Mouse (Mus musculus) stomach, embryonic 14.5 days (tissue): ENCODE results near the gene Fundc1. TPM values are rescaled to one million over a fixed set of nuclear protein-coding genes. Genes with fewer than 3 reads are reported as not detected.

Experiments
- ATAC-seq: fragments of 200-750 bp; cut with Nextera tagmentation; 2 replicates; pipeline ENCODE4 v1.8.0; 2017; ENCODE audit warnings: low read depth, moderate TSS enrichment; ENCODE audit not compliant: insufficient number of reproducible peaks, insufficient read depth, low FRiP score
- H3K27ac ChIP-seq: fragments of 300-500 bp; sonication (generic); 2 replicates; pipeline ENCODE4 v1.5.1; 2014; ENCODE audit warnings: mild to moderate bottlenecking, low read length, moderate library complexity, mixed read lengths
- H3K27me3 ChIP-seq: fragments of 300-500 bp; sonication (generic); 2 replicates; pipeline ENCODE4 v1.6.1; 2014; ENCODE audit warnings: low read length, control low read depth, mixed read lengths; ENCODE audit not compliant: control insufficient read depth, insufficient read depth
- H3K36me3 ChIP-seq: fragments of 300-500 bp; sonication (generic); 2 replicates; pipeline ENCODE4 v1.6.1; 2014; ENCODE audit warnings: mild to moderate bottlenecking, control low read depth, low read length, moderate library complexity, mixed read lengths; ENCODE audit not compliant: control insufficient read depth, insufficient read depth
- H3K4me1 ChIP-seq: fragments of 300-500 bp; sonication (generic); 2 replicates; pipeline ENCODE4 v1.6.1; 2014; ENCODE audit warnings: low read length, control low read depth, mixed read lengths; ENCODE audit not compliant: control insufficient read depth, insufficient read depth
- H3K4me2 ChIP-seq: fragments of 300-500 bp; sonication (generic); replicated peaks from 2 replicates; pipeline ENCODE4 v1.6.1; 2014; ENCODE audit warnings: low read depth, low read length, control low read depth
- H3K4me3 ChIP-seq: fragments of 300-500 bp; sonication (generic); 2 replicates; pipeline ENCODE4 v1.5.1; 2014; ENCODE audit warnings: low read depth, low read length, control low read depth
- H3K9ac ChIP-seq: fragments of 300-500 bp; sonication (generic); replicated peaks from 2 replicates; pipeline ENCODE4 v1.6.1; 2014; ENCODE audit warnings: low read depth, mild to moderate bottlenecking, control low read depth, low read length, moderate library complexity, mixed read lengths
- H3K9me3 ChIP-seq: fragments of 300-500 bp; sonication (generic); 2 replicates; pipeline ENCODE4 v1.6.1; 2016; ENCODE audit warnings: low read depth, low read length, control low read depth; ENCODE audit not compliant: control insufficient read depth
- WGBS: fragments of 180-500 bp; shearing (Covaris S2); extraction: QIAGEN DNeasy Blood & Tissue Kit; methylation state at CpG from one replicate; pipeline ENCODE4 v1.1.7; 2014; 5-methylcytosine and 5-hydroxymethylcytosine counted together
- polyA plus RNA-seq: library from polyadenylated mRNA; unstranded; fragments of >200 nt; fragmentation: Nextera tagmentation; extraction: Ambion mirVana; gene quantifications from 2 replicates; pipeline ENCODE4 v1.2.1, GENCODE M21; 2014

Gene Fundc1
- 61.6 and 69.8 TPM in 2 replicates for polyA plus RNA-seq

GRCm38 (mm10) chrX:17571621-17572459, at the start of gene Fundc1:
TSS of gene Fundc1 (minus strand) at chrX:17572325.
- H3K4me1 ChIP-seq: no peaks in the 10 kb centered on the region
- 6% methylated on average over 30 of the region's 30 CpGs for WGBS
- peak within 1 kb of the TSS; percentile 34 for H3K4me3 ChIP-seq
- peak within 1 kb of the TSS; percentile 86 for H3K27ac ChIP-seq
- H3K9ac ChIP-seq: peak within 1 kb of the TSS; percentile 15; the same call in 1 of the 2 replicates
- H3K27me3 ChIP-seq: no peaks in the 10 kb centered on the region
- H3K9me3 ChIP-seq: no peaks in the 10 kb centered on the region
- peak; percentile 99 for ATAC-seq
- H3K4me2 ChIP-seq: peak within 1 kb of the TSS; percentile 39
- H3K36me3 ChIP-seq: no peaks in the 10 kb centered on the region

- Histone ChIP-seq H3K27ac (no peak overlapping the region), H3K4me1 (no peaks in the 10 kb centered on the region), H3K4me3 (no peak overlapping the region), H3K36me3 (no peaks in the 10 kb centered on the region), H3K27me3 (no peaks in the 10 kb centered on the region), H3K9me3 (no peaks in the 10 kb centered on the region), H3K4me2 (no peak overlapping the region), H3K9ac (no peak overlapping the region)
- no peak for ATAC-seq
- 63% methylated on average over 1 of the region's 1 CpGs for WGBS
Observed at GRCm38 (mm10) chrX:17611253-17611652, 39.1 kb upstream of the Fundc1 start.

GRCm38 (mm10) chrX:17608763-17609162, 36.6 kb upstream of the Fundc1 start:
- ATAC-seq: no peak
- H3K36me3 ChIP-seq: no peaks in the 10 kb centered on the region
- no peak overlapping the region for H3K9ac ChIP-seq
- WGBS: 63% methylated on average over 1 of the region's 1 CpGs
- no peak overlapping the region for H3K4me3 ChIP-seq
- no peak overlapping the region for H3K4me2 ChIP-seq
- no peaks in the 10 kb centered on the region for H3K27me3 ChIP-seq
- no peak overlapping the region for H3K27ac ChIP-seq
- H3K4me1 ChIP-seq: no peaks in the 10 kb centered on the region
- no peaks in the 10 kb centered on the region for H3K9me3 ChIP-seq

DNA sequence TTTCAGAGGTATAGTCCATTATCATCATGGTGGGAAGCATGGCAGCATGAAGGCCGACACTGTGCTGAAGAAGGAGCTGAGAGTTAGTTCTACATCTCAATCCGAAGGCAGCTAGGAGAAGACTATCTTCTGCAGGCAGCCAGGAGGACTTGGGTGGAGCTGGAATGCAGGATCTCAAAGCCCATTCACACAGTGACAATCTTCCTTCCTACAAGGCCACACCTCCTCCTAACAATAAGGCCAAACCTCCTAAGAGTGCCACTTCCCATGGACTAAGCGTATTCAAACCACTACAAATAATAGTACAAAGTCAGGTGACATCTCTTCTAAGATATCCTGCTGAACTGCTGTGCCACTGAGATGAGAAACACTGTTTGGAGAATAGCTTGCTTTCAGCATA, 35.5 kb upstream of the Fundc1 start:
- 75% methylated on average over 3 of the region's 3 CpGs for WGBS
- H3K4me1 ChIP-seq: no peaks in the 10 kb centered on the region
- H3K4me3 ChIP-seq: no peak overlapping the region
- H3K36me3 ChIP-seq: no peaks in the 10 kb centered on the region
- H3K27me3 ChIP-seq: no peaks in the 10 kb centered on the region
- no peaks in the 10 kb centered on the region for H3K9me3 ChIP-seq
- ATAC-seq: no peak
- no peak overlapping the region for H3K27ac ChIP-seq
- H3K4me2 ChIP-seq: no peak overlapping the region
- H3K9ac ChIP-seq: no peak overlapping the region

GRCm38 (mm10) chrX:17593331-17593730, 21.2 kb upstream of the Fundc1 start:
- Histone ChIP-seq H3K4me1 (no peaks in the 10 kb centered on the region), H3K9me3 (no peaks in the 10 kb centered on the region), H3K27ac (no peak overlapping the region), H3K9ac (no peak overlapping the region), H3K4me3 (no peak overlapping the region), H3K36me3 (no peaks in the 10 kb centered on the region), H3K4me2 (no peak overlapping the region), H3K27me3 (no peaks in the 10 kb centered on the region)
- ATAC-seq: no peak

GRCm38 (mm10) chrX:17590745-17591144, 18.6 kb upstream of the Fundc1 start:
- Histone ChIP-seq H3K9ac (no peak overlapping the region), H3K27me3 (no peaks in the 10 kb centered on the region), H3K4me3 (no peak overlapping the region), H3K36me3 (no peaks in the 10 kb centered on the region), H3K9me3 (no peaks in the 10 kb centered on the region), H3K27ac (no peak overlapping the region), H3K4me2 (no peak overlapping the region), H3K4me1 (no peaks in the 10 kb centered on the region)
- ATAC-seq: 0 out of 2 replicates have a peak, but pooled peaks have one; percentile 53
- WGBS: 0% methylated on average over 1 of the region's 1 CpGs

DNA sequence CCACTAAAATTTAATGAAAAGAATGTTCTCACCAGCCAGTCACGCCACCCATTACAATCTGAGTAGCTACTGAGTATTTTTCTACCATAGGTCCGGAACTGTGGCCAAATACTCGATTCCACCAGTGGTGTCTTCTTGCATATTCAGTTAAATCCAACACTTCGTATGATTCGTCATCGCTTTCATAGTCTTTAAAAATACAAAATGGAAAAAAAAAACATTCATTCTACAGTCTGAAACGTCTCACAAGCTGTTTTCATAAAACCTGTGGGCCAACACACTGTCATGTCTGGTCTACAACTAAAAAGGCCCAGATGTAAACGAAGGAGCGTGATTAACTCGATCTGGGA, 879 bp downstream of the Fundc1 start:
- peak overlapping the region; percentile 15; the same call in 1 of the 2 replicates for H3K9ac ChIP-seq
- 29% methylated on average over 10 of the region's 10 CpGs for WGBS
- peak overlapping the region; percentile 39 for H3K4me2 ChIP-seq
- peak overlapping the region; percentile 34 for H3K4me3 ChIP-seq
- ATAC-seq: no peak
- no peaks in the 10 kb centered on the region for H3K36me3 ChIP-seq
- H3K4me1 ChIP-seq: no peaks in the 10 kb centered on the region
- no peaks in the 10 kb centered on the region for H3K9me3 ChIP-seq
- no peaks in the 10 kb centered on the region for H3K27me3 ChIP-seq
- H3K27ac ChIP-seq: peak overlapping the region; percentile 86

DNA sequence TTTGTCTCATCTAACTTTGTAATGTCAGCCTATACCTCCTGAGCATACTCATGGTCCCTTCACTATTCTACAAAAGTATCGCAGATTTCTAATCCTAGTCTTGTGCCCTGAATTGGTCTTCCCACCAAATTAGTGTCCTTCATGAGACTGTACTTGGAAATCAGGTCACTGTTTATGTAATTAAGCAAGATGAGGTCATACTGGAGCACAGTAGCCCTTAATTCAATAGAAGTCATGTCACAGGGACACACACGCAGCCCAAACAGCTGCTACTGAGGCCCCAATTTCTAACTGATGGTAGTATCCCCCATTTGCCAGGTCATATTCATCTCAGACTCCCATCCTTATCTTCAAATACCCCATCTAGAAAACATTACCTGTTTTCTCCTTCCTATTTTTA, 3.5 kb downstream of the Fundc1 start:
- ATAC-seq: no peak
- WGBS: 74% methylated on average over 2 of the region's 2 CpGs
- no peak overlapping the region for H3K9ac ChIP-seq

DNA sequence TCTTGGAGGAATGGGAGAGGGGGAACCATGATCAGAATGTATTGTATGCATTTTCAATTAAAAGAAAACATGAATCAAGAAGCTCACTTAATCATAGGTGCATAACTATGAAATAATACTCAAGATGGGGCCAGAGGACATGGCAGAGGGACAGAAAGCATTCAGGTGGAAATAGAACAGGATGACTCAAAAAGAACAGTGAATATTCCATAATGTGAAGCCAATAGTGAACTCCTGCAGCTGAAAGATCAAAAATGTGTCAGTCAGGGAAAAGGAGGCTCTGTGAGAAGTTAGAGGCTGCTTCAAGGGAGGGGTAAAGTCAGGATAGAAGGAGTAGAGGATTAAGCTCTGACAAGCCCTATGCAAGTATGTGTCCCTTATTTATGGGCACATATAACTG, 6.4 kb downstream of the Fundc1 start:
- no peaks in the 10 kb centered on the region for H3K36me3 ChIP-seq
- no peak overlapping the region for H3K4me3 ChIP-seq
- no peak for ATAC-seq
- no peak overlapping the region for H3K27ac ChIP-seq
- no peaks in the 10 kb centered on the region for H3K27me3 ChIP-seq
- no peaks in the 10 kb centered on the region for H3K4me1 ChIP-seq
- H3K9ac ChIP-seq: no peak overlapping the region
- no peaks in the 10 kb centered on the region for H3K9me3 ChIP-seq
- H3K4me2 ChIP-seq: no peak overlapping the region

More for the DNA sequence above, 3.5 kb downstream of the Fundc1 start:
- H3K27me3 ChIP-seq: no peaks in the 10 kb centered on the region
- H3K36me3 ChIP-seq: no peaks in the 10 kb centered on the region
- H3K4me1 ChIP-seq: no peaks in the 10 kb centered on the region
- no peaks in the 10 kb centered on the region for H3K9me3 ChIP-seq
- no peak overlapping the region for H3K4me2 ChIP-seq
- H3K27ac ChIP-seq: no peak overlapping the region
- H3K4me3 ChIP-seq: no peak overlapping the region
